Mouse (Mus musculus) ES-CJ7 (cell line): ENCODE data around the gene Smarcc2.
"Not testable (repeated sequence)": the region's sequence is repeated elsewhere in the genome, so short reads cannot be mapped to it uniquely, and the experiment has no call there.

Experiments used
- DNase-seq: peaks from one replicate; pipeline ENCODE4 v3.0.0; 2011; ENCODE audit warnings: low read depth, low spot score

Smarcc2 gene

GRCm38 (mm10) chr10:128442718-128443117, 16.3 kb upstream of the Smarcc2 start:
- no peak for DNase-seq

GRCm38 (mm10) chr10:128444354-128444753, 14.7 kb upstream of the Smarcc2 start:
- no peak for DNase-seq

- DNase-seq, result no peak
Observed at GRCm38 (mm10) chr10:128445407-128445806, 13.6 kb upstream of the Smarcc2 start.

- no peak for DNase-seq
Observed at GRCm38 (mm10) chr10:128451014-128451413, 8.0 kb upstream of the Smarcc2 start.

- DNase-seq, result no peak
Observed at GRCm38 (mm10) chr10:128454471-128454870, 4.6 kb upstream of the Smarcc2 start.

- peak; percentile 89 for DNase-seq
Observed at GRCm38 (mm10) chr10:128455280-128455679, 3.8 kb upstream of the Smarcc2 start.

GRCm38 (mm10) chr10:128457676-128458075, 1.4 kb upstream of the Smarcc2 start:
- no peak for DNase-seq

GRCm38 (mm10) chr10:128458348-128458718, 715 bp upstream of the Smarcc2 start:
- peak; percentile 85 for DNase-seq

- no peak for DNase-seq
Observed at GRCm38 (mm10) chr10:128459409-128460269, 591 bp downstream of the Smarcc2 start.

GRCm38 (mm10) chr10:128460270-128460630, 1.2 kb downstream of the Smarcc2 start:
- peak; percentile 38 for DNase-seq

- peak; percentile 83 for DNase-seq
Observed at GRCm38 (mm10) chr10:128474366-128474765, 15.3 kb downstream of the Smarcc2 start.

GRCm38 (mm10) chr10:128486370-128486769, 27.3 kb downstream of the Smarcc2 start:
- DNase-seq, result no peak

GRCm38 (mm10) chr10:128487861-128488712, 29.0 kb downstream of the Smarcc2 start:
- DNase-seq, result no peak

GRCm38 (mm10) chr10:128488776-128489175, 29.7 kb downstream of the Smarcc2 start:
- no peak for DNase-seq

- peak; percentile 67 for DNase-seq
Observed at GRCm38 (mm10) chr10:128489380-128489779, 30.3 kb downstream of the Smarcc2 start.

GRCm38 (mm10) chr10:128489785-128490184, 30.7 kb downstream of the Smarcc2 start:
- DNase-seq, result no peak

GRCm38 (mm10) chr10:128490232-128490631, 31.2 kb downstream of the Smarcc2 start:
- DNase-seq, result no peak

GRCm38 (mm10) chr10:128490912-128491311, 31.9 kb downstream of the Smarcc2 start:
- DNase-seq, result no peak

GRCm38 (mm10) chr10:128491495-128491894, 32.4 kb downstream of the Smarcc2 start:
- peak; percentile 54 for DNase-seq

- not testable (repeated sequence) for DNase-seq
Observed at GRCm38 (mm10) chr10:128492051-128492450, 33.0 kb downstream of the Smarcc2 start.

- peak; percentile 85 for DNase-seq
Observed at GRCm38 (mm10) chr10:128492633-128493311, 33.7 kb downstream of the Smarcc2 start.

- no peak for DNase-seq
Observed at GRCm38 (mm10) chr10:128493319-128493694, 34.3 kb downstream of the Smarcc2 start.
